ENCODE assay signal across 13 mouse cellular contexts in the genomic region with DNA sequence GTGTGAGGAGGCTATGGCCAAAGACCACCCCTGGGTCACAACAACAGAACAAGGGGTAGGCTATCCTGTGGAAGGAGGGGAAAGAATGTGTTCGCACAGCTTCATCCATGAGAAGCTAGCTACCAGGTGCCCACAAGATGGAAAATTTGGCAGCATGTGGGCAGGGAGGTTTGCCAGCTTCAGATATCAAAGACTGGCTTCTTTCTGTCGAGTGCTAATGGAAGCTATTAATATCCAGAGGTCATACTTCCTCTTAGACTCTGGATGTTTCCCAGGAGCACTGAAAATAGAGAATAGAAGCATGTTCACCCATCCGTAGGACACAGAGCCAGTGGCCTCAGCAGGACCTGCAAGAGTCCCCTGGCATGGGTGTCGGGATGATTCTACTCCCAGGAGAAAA.
A peak's percentile ranks its signal among the peaks of the same experiment; 100 is the strongest.
DNase-seq lines count a peak whose midpoint lies in the region; ATAC-seq lines count a peak whose summit lies in the region.
"Had no signal": no experiment of that assay in that cellular context is flagged by ENCODE, and none has a peak within 500 bp of the region (broad histone marks: within the 10 kb centered on the region; RNA-seq: fewer than 3 reads in every experiment).

No protein-coding gene starts in this region.

- no peak overlapping the region for H3K27ac ChIP-seq in kidney, embryonic 16.5 days (ENCODE audit: low read length)
- peak overlapping the region; percentile 85 for H3K27ac ChIP-seq in heart, embryonic 16.5 days (ENCODE audit: low read length)
- H3K27ac ChIP-seq in forebrain, embryonic 14.5 days (ENCODE audit: low read depth, low read length) = no peak overlapping the region
- H3K27ac ChIP-seq: hindbrain, embryonic 15.5 days; kidney, postnatal 0 days; liver, embryonic 13.5 days had no signal

- ATAC-seq in kidney, embryonic 16.5 days (ENCODE audit: low FRiP score, low TSS enrichment) = no peak
- ATAC-seq in heart, embryonic 16.5 days (replicated peaks; ENCODE audit: extremely low read depth, insufficient read depth, low FRiP score) = peak; percentile 84
- no peak for ATAC-seq in forebrain, embryonic 14.5 days
- ATAC-seq in erythroid progenitor cell, adult 5-6 weeks (replicated peaks; ENCODE audit: low FRiP score, poor library complexity, severe bottlenecking) = no peak

- H3K4me3 ChIP-seq in kidney, embryonic 16.5 days (ENCODE audit: low read length) = no peak overlapping the region
- H3K4me3 ChIP-seq in heart, embryonic 16.5 days (ENCODE audit: low read length) = no peak overlapping the region
- H3K4me3 ChIP-seq in forebrain, embryonic 14.5 days (ENCODE audit: low read depth, low read length) = no peak overlapping the region
- H3K4me3 ChIP-seq: hindbrain, embryonic 15.5 days; liver, embryonic 13.5 days had no signal

- H3K27me3 ChIP-seq in kidney, embryonic 16.5 days (ENCODE audit: insufficient read depth, low read length) = no peaks in the 10 kb centered on the region
- H3K27me3 ChIP-seq in heart, embryonic 16.5 days (ENCODE audit: control insufficient read depth, insufficient read depth, low read length) = no peaks in the 10 kb centered on the region
- H3K27me3 ChIP-seq in forebrain, embryonic 14.5 days (replicated peaks; ENCODE audit: control insufficient read depth, insufficient read depth, low read length) = no peaks in the 10 kb centered on the region
- H3K27me3 ChIP-seq: hindbrain, embryonic 15.5 days; liver, embryonic 13.5 days had no signal

- WGBS in kidney, embryonic 16.5 days = 40% methylated on average over 4 of the region's 4 CpGs
- WGBS in heart, embryonic 16.5 days = 20% methylated on average over 4 of the region's 4 CpGs
- WGBS in forebrain, embryonic 14.5 days = 73% methylated on average over 4 of the region's 4 CpGs

- H3K4me2 ChIP-seq in kidney, embryonic 16.5 days (replicated peaks; ENCODE audit: low read depth, low read length) = no peak overlapping the region
- H3K4me2 ChIP-seq in heart, embryonic 16.5 days (ENCODE audit: low read depth, low read length) = peak overlapping the region; percentile 31; the same call in 1 of the 2 replicates
- no peak overlapping the region for H3K4me2 ChIP-seq in forebrain, embryonic 14.5 days (ENCODE audit: low read length)
- H3K4me2 ChIP-seq: hindbrain, embryonic 15.5 days; liver, embryonic 13.5 days had no signal

- no peaks in the 10 kb centered on the region for H3K36me3 ChIP-seq in kidney, embryonic 16.5 days (ENCODE audit: insufficient read depth, low read length)
- H3K36me3 ChIP-seq in heart, embryonic 16.5 days (ENCODE audit: control insufficient read depth, insufficient read depth) = no peaks in the 10 kb centered on the region
- H3K36me3 ChIP-seq in forebrain, embryonic 14.5 days (ENCODE audit: control insufficient read depth, insufficient read depth, low read length) = no peaks in the 10 kb centered on the region
- H3K36me3 ChIP-seq: hindbrain, embryonic 15.5 days; liver, embryonic 13.5 days had no signal

- H3K4me1 ChIP-seq in kidney, embryonic 16.5 days (ENCODE audit: insufficient read depth, low read length) = no peaks in the 10 kb centered on the region
- peaks cover 15% of the 10 kb centered on the region for H3K4me1 ChIP-seq in heart, embryonic 16.5 days (ENCODE audit: control insufficient read depth, insufficient read depth, low read length)
- H3K4me1 ChIP-seq in forebrain, embryonic 14.5 days (ENCODE audit: control insufficient read depth, insufficient read depth, low read length) = no peaks in the 10 kb centered on the region
- H3K4me1 ChIP-seq: liver, embryonic 13.5 days had no signal

- peak; percentile 7 for DNase-seq in kidney, postnatal 10 days
- DNase-seq in cerebellum, adult 11-12 months = peak; percentile 32
- peak; percentile 80 to 84 for DNase-seq in cerebellum, postnatal 10 days
- no peak for DNase-seq in forebrain, embryonic 14.5 days (ENCODE audit: low spot score)
- no peak for DNase-seq in testis, postnatal 10 days (ENCODE audit: low spot score)
- DNase-seq: adrenal gland, postnatal 10 days; liver, embryonic 13.5 days; thymus, adult 18-20 months had no signal

- H3K9ac ChIP-seq in kidney, embryonic 16.5 days (replicated peaks; ENCODE audit: low read length) = no peak overlapping the region
- H3K9ac ChIP-seq in heart, embryonic 16.5 days (ENCODE audit: low read length) = no peak overlapping the region
- H3K9ac ChIP-seq in forebrain, embryonic 14.5 days (ENCODE audit: low read length) = no peak overlapping the region
- H3K9ac ChIP-seq: hindbrain, embryonic 15.5 days; liver, embryonic 13.5 days had no signal

- H3K9me3 ChIP-seq in kidney, embryonic 16.5 days (ENCODE audit: low read length) = no peaks in the 10 kb centered on the region
- no peaks in the 10 kb centered on the region for H3K9me3 ChIP-seq in heart, embryonic 16.5 days (replicated peaks; ENCODE audit: control insufficient read depth, low read length)
- no peaks in the 10 kb centered on the region for H3K9me3 ChIP-seq in forebrain, embryonic 14.5 days (replicated peaks; ENCODE audit: control insufficient read depth, low read length)
- H3K9me3 ChIP-seq: hindbrain, embryonic 15.5 days; liver, embryonic 13.5 days had no signal

Comparison
In these comparisons a context has a peak if more than half of its experiments do, and no peak if none do; other contexts are left out.
1. DNase-seq: peak in kidney, postnatal 10 days (single experiment), cerebellum, adult 11-12 months (single experiment) and cerebellum, postnatal 10 days (2 of 2); none in forebrain, embryonic 14.5 days (single experiment) and testis, postnatal 10 days (single experiment).